Mouse (Mus musculus) CH12.LX (cell line): ENCODE data around the gene Rab25.

Experiments
- CTCF ChIP-seq, 2 experiments: IDR thresholded peaks in 1 of 2; conservative IDR thresholded peaks in 1 of 2; 2 replicates each; pipeline ENCODE4 v1.5.1; 2011 to 2012; ENCODE audit warnings: low read depth in 2 of 2, low read length in 2 of 2, improper control_type of control experiment in 1 of 2, inconsistent platforms in 1 of 2, mild to moderate bottlenecking in 1 of 2, moderate library complexity in 1 of 2
- POLR2A ChIP-seq: IDR thresholded peaks from 2 replicates; pipeline ENCODE4 v1.6.1; 2011; ENCODE audit warnings: low read depth, mild to moderate bottlenecking, improper control_type of control experiment, low read length
- SIN3A ChIP-seq: IDR thresholded peaks from 2 replicates; pipeline ENCODE4 v1.6.1; 2012; ENCODE audit warnings: low read length, improper control_type of control experiment, inconsistent platforms
- TCF12 ChIP-seq: IDR thresholded peaks from 2 replicates; pipeline ENCODE4 v1.6.1; 2014; ENCODE audit warnings: low read depth, mild to moderate bottlenecking, inconsistent platforms, low read length, improper control_type of control experiment

DNA sequence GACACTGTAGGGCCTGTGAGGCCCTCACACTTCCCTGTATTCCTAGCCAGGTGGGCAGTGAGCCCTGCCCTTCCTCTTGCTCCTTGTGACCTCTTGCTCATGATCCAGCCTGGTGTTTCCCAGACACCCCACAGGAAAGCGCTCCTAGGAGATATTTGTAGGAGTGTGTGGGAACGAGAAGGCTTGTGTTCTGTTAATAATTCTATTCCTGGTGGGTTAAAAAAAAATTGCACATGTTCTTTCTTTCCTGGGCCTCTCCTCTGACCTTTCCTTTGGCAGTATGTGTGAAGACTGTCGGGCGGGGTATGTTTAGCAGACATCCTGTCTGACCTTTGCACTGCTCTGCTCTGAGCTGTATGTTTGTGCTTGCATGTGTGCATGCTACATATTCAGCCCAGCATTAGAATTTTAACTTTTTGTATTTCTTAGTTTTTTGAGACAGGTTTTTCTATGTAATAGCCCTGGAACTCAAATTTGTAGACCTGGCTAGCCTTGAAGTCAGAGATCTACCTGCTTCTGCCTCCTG, 18.5 kb upstream of the Rab25 start:
- no peak for TF ChIP-seq POLR2A
- TF ChIP-seq CTCF (conservative IDR thresholded peaks at IDR 0.05 in 1 of 2, IDR thresholded peaks at IDR 0.05 in 1 of 2; ENCODE audit: low read depth in 2 of 2, low read length in 2 of 2), result no peak
- TF ChIP-seq SIN3A, result no peak
- no peak for TF ChIP-seq TCF12
